Mouse (Mus musculus) kidney, postnatal 14 days (tissue): ENCODE results near the gene Gp9.
A peak's percentile ranks its signal among the peaks of the same experiment; 100 is the strongest.

ENCODE experiments used
- DNase-seq: peaks from one replicate; pipeline ENCODE4 v3.0.0; 2022; ENCODE audit warnings: mixed read lengths

The Gp9 gene

GRCm38 (mm10) chr6:87777842-87778241, at the start of gene Gp9:
Gp9 (plus strand) TSS chr6:87778072.
- DNase-seq = no peak

DNA sequence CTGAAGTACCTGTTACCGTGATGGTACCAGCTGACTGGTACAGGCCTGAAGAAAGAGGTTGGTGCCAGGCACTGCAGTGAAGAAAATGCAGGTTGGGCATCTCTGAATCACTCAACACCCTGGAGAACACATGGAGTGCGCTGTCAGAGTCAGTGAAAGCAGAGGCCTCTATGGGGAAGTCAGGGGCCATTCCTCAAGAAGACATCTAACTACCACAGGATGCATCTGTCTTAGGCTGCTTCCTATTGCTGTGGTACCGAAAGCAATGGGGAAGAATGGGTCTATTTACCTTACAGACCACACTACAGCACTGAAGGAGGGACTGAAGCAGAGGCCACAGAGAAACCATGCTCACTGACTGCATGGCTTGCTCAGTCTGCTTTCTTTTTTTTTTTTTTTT, 49.8 kb upstream of the Gp9 start:
- DNase-seq = no peak

DNA sequence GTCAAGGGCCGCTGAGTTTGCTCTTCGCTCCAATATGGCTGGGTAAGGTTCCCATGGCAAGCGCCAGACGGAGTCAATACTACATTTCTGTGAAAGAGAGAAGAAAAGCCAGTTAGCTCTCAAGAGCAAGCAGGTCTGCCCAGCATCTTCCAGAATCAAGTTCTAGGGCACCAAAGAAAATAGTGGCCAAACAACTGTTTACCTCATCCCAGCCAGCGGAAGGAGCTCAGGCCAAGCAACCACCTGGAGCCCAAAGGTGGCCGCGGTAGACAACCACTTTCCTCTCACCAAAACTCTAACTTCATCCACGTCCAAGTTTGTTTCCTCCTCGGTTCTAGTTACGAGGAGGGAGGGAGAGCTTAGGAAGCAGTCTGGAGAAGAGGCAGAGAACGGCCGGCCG, 47.7 kb upstream of the Gp9 start:
- DNase-seq = no peak

DNA sequence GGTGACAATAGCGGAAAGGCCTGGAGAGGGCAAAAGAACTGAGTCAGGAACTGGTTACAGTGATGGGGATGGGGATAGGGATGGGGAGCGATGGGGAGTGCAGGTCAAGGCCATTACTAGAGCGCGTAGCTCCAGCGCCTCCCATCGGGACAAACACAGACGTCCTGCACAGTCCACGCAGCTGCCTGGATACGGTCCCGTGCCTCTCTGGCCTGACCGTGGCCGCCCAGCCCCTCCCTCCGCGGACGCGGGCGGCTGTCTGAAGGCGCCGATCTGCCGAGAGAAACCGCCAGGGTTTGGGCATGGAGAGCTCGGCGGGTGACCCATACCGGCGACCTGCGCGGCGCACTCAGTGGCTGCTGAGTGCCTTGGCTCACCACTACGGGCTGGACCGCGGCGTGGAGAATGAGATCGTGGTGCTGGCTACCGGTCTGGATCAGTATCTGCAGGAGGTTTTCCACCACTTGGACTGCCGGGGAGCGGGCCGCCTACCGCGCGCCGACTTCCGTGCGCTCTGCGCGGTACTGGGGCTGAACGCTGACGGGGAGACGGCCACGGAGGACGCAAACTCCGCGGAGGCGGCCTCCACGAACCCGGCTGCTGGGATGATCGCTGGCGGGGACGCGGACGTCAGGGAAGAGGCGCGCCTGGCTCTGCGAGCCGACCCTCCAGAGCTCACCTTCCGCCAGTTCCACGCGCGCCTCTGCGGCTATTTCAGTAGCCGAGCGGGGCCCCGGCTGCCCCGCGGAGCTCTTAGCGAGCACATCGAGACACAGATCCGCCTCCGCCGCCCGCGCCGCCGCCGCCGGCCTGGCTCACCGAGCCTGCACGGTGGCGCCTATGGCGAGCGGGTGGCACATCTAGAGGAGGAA, 47.0 kb upstream of the Gp9 start, which contains the start of gene Efcc1:
Gene Efcc1, plus strand, starts transcription at position 279 of the 872 bp plus-strand sequence.
- DNase-seq = peak; percentile 80

DNA sequence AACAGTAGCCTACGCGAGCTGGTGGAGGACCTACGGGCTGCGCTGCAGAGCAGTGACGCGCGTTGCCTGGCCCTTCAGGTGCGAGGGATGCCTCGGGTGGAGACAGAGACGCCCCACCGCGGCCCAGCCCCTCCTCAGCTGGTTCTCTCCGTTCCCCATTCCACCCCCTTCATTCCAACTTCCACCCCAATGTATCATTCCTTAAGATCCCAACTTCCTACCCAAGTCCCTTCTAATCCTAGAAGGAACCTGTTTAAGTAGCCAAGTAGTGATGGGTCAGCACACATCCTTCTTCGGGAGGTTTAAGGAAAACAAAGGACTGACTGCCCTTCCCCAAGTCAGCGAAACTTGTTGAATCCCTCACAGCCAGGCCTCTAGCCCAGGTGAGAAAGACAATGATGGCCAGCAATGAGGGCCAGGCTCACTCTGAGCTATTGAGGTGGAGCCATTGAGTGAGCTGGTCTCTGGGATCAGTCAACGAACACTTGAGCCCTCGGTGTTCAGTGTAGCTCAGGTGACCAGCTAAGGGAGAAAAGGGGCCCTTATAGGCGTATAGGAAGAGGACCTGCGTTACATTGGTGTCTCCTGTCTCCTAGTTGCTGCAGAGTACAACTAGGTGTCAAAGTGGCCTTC, 46.3 kb upstream of the Gp9 start:
- no peak for DNase-seq

DNA sequence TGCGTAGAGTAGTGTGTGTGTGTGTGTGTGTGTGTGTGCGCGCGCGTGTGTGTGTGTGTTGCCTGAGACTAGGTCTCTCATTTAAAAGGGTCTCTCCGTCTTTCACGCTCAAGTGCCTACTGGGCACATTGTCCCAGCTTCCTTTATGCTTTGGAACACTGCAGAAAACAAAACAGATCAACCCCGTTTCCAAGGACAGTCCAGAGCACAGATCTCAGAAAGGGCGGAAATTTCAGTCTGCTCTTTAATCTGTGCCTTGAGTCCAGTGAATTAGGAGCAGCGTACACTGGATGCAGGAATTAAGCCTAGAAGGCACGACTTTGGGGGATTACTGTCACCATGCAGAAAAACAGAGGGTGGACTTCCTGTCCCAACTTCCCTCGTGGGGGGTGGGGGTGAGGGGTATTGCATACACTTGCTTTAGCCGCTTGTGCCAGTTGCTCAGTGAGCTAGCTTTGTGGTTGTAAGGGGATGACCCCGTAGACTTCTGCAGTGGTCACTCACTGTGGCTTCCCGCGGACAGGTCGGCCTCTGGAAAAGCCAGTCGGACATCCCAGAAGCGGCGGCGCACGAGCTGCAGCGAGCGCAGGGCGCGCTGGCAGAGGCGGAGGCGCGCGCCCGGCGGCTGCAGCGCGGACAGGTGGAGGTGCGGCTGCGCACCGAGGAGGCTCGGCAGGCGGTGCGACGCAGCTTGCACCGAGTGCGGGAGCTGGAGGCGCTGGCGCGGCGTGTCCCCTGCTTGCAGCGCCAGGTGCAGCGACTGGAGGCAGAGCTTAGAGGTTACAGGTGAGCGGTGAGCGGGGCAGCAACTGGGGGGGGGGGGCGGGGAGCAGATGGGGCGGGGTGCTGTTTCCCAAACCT, 45.5 kb upstream of the Gp9 start:
- DNase-seq = peak; percentile 39

DNA sequence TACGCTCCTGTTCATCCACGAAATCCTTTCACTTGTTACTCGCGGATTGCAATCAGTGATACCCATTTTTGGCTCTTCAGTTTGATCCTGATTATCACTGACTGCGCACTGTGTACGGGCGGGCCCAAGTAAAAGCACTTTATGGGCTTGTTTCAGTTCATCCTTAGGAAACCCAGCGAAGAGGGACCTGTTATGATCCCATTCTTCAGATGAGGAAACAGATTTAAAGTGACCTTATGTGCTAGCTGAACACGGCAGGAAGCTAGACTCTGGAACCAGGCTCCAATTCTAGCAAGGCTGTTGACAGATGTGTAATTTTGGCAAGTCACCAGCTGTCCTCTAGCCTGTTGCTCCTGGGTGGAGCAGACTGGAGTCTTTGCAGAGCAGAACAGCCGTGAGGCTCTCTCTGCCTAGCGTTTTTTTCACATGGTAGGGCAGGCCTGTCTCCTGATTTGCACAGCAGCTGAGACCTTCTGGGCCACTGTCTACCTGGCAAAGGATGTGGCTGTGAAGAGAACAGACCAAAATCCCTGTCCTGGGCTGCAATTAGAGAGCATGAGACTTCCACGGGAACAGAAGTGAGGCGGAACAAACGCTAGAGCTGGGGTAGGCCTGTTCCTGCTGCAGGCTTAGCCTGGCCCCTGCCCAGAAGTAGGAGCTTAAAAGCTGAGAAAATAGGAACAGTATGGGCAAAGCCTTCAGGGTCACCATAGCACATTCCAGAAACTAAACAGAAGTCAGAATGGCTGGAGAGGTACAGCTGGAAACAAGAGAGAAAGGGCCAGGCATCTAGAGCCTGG, 44.5 kb upstream of the Gp9 start:
- peak; percentile 70 for DNase-seq

- peak; percentile 73 for DNase-seq
These were observed 43.7 kb upstream of the Gp9 start for GRCm38 (mm10) chr6:87734136-87734535.

DNA sequence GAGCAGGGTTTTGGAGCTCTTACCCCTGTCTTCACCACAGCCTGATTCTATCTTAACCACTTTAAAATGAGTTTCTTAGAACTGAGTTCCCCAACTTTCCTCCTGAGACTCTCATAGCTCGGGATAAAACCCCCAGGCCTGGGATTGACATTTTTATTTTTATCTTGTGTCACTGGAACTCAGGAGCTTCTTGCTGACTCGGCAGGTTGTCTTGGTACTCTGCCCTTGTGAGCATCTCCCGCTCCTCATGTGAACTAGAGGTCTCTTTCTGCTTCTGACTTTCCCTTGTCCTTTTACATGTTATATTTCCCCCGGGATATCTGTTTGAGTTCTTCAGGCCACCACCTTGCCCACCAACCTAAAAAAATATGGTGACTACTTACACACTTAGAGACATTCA, 40.9 kb upstream of the Gp9 start:
- DNase-seq = no peak

DNA sequence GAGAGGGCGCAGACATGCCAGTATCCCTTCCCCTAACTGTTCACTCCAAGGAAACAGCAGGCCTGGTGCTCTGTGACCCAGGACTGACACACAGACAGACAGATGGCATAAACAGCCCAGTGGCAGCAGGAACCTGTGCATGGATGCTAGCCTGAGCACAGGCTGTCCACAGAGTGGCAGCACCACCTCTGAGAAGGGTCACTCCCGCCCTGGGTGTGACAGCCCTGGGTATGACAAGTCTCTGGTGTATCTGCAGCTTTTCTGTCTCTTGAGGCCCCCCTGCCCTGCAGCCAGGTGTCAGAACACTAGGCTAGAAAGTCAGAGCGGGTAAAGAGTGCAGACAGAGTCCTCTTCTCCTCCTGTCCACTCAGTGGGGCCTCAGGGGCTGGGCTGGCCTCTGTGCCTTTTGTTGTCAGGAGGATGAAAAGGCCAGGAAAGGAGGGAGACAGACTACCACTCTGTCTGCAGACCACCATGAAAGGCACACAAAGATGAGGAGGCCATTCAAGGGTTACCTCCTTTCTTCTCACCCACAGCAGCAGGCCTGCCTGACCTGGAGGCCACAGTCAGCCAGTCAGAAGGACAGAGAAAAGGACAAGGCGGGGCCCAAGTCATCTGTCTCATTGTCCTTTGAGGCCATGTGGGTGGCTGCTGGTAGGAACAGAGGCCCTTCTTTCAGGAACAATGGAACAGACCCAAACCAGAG, 39.8 kb upstream of the Gp9 start:
- no peak for DNase-seq

GRCm38 (mm10) chr6:87739898-87740297, 38.0 kb upstream of the Gp9 start:
- DNase-seq = no peak

GRCm38 (mm10) chr6:87740496-87740895, 37.4 kb upstream of the Gp9 start:
- no peak for DNase-seq

GRCm38 (mm10) chr6:87741978-87742377, 35.9 kb upstream of the Gp9 start:
- no peak for DNase-seq

DNA sequence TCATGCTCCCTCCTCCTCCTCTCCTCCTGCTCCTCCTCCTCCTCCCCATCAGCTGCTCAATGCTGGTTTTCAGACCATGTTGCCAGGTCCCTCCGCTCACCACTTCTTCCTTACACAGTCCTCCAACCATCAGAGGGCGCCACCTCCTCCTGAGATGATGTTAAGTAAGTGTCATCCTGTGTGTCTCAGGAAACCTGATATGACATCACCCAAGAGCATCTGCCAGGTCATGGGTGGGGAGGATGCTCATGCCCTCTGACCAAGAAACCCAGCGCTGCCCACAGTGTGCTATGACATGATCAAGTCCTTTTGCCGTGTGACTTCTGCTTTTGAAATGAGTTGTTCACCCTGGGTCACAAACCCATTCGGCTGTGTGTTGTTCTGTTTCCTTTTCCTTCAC, 35.1 kb upstream of the Gp9 start:
- DNase-seq = no peak

- DNase-seq = no peak
These were observed 34.6 kb upstream of the Gp9 start for GRCm38 (mm10) chr6:87743281-87743680.

DNA sequence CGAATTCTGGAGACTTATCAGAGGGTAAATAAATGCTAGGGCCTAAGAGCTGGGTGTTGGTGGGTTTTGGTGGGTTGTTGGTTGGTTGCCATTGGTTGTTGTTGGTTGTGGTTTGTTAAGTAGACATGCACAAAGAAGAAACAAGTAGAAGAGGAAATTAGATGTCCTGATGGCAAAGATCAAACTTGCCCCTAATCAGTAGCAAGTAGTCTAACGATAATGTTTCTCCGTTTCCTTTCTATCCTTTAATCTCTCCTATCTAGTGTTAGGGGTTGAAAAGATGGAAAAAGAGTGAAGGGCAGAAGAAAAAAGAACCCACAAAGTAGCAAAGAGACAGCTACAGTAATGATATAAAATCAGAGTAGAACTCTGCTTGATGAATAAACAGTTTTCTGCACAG, 33.2 kb upstream of the Gp9 start:
- no peak for DNase-seq

DNA sequence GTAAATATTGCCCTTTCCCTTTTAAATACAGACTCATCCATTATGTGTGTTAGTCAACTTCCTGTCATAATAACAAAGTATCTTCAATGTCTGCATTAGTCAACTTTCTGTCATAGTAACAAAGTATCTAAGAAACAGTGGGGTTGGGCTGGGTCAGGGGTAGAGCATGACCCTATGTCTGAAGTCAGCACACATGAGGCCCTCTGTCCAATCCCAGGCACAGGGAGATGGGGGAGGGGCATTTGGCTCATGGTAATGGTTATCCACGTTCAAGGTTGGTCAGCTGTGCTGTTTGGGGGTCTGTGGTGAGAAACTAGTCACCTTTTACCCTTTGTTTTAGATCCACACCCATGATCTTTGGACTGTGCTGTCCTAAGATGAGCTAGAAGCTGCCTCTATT, 32.6 kb upstream of the Gp9 start:
- DNase-seq = peak; percentile 42

GRCm38 (mm10) chr6:87746059-87746458, 31.8 kb upstream of the Gp9 start:
- peak; percentile 43 for DNase-seq

DNA sequence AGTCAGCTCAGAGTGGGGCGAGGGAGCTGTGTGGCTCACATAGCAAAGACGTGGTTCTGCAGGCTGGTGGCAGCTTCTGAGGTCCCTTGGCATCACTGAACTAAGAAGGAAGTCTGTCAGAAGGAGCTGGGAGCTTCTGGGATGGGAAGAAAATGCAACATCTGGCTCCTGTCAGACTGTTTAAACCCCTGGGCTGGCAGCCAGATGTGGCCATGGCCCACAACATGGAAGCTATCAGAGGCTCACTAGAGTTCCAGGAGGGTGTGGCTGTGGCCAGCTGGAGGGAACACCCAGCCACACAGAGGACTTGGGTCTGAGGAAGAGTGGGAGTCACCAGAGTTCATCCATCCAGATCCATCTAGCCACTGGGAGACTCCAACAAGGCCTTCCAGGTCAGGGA, 31.0 kb upstream of the Gp9 start:
- DNase-seq = peak; percentile 70

DNA sequence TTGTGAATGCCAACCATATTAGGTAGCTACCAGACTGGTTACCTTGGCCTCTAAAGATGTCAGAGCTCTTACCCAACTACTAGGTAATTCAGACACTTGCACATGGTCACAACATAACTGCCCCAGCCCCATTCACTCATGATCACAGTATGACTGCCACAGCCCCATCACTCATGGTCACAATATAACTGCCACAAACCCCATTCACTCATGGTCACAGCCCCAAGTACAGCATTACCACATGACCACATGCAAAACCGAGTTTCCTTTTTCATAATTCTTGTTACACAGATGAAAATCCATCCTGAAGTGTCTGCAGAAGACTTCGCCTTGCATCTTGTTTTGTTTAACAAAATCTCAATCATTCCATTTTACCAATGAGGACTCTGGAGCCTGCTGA, 29.8 kb upstream of the Gp9 start:
- DNase-seq = no peak

- DNase-seq = no peak
These were observed 29.3 kb upstream of the Gp9 start for GRCm38 (mm10) chr6:87748531-87748930.
